Mouse (Mus musculus) kidney, adult 18-20 months (tissue): ENCODE results near the gene Mefv.
"Not testable (repeated sequence)": the region's sequence is repeated elsewhere in the genome, so short reads cannot be mapped to it uniquely, and the experiment has no call there.

Experiments used
- DNase-seq: peaks from one replicate; pipeline ENCODE4 v3.0.0; 2021

The Mefv gene

DNA sequence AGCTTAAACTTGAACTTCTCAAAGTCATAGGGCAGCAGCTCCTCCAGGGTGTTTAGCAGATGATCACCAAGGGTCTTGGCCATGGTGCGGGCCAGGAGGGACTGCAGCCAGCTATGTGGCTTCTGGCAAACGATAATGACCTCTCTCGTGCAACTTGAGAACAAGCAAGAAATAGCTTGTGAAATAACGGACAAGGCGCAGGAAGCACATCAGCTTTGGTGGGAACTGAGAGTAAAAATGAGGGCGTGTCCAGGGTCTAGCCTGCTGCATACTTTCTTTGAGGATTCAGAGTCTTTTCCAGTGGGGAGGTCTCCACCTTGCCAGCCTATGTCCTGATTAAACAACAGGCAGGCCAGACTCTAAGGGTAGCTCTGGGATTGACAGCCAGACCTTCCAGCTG is at the start of gene Mefv:
TSS of gene Mefv (minus strand) at position 118 of the 400 bp plus-strand sequence.
- DNase-seq, result no peak

DNA sequence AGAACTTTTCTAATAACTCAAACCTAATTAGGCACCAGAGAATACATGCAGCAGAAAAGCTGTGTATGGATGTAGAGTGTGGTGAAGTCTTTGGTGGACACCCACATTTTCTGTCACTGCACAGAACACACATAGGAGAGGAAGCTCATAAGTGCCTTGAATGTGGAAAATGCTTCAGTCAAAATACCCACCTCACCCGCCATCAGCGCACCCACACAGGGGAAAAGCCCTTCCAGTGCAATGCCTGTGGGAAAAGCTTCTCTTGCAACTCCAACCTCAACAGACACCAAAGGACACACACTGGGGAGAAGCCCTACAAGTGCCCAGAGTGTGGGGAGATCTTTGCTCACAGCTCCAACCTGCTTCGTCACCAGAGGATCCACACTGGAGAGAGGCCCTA is 31.1 kb upstream of the Mefv start:
- no peak for DNase-seq

- no peak for DNase-seq
Measured at GRCm38 (mm10) chr16:3745656-3746055, 27.8 kb upstream of the Mefv start.

- no peak for DNase-seq
Measured at GRCm38 (mm10) chr16:3744186-3744700, 26.3 kb upstream of the Mefv start.

GRCm38 (mm10) chr16:3743503-3744185 is 25.7 kb upstream of the Mefv start, which contains the start of gene Zfp263:
Gene Zfp263, plus strand, starts transcription at chr16:3744093.
- peak; percentile 93 for DNase-seq

- DNase-seq, result no peak
Measured at GRCm38 (mm10) chr16:3742466-3742865, 24.6 kb upstream of the Mefv start.

DNA sequence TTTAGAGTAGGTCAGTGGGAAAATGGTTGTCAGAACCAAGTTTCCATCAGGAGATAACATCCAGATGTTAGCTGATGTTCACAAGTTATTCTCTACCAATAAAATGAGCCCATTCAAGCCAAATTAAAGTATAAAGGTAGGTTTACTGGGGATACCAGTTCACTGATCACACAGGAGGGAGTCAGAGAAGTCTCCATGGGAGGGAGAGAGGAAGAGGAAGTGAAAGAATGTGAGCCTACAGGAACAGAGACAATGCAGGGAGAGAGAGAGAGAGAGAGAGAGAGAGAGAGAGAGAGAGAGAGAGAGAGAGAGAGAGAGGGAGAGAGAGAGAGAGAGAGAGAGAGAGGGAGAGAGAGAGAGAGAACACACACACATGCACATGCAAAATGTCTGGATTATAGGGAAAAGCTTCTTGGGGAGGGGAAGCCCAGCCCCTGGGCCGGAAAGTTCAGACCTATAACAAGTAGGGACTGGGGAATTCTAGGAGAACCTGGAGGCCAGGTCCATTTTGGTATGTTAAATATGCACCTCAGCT is 15.4 kb upstream of the Mefv start:
- no peak for DNase-seq

GRCm38 (mm10) chr16:3732612-3733011 is 14.7 kb upstream of the Mefv start:
- no peak for DNase-seq

GRCm38 (mm10) chr16:3727980-3728720 is 10.3 kb upstream of the Mefv start:
- no peak for DNase-seq

DNA sequence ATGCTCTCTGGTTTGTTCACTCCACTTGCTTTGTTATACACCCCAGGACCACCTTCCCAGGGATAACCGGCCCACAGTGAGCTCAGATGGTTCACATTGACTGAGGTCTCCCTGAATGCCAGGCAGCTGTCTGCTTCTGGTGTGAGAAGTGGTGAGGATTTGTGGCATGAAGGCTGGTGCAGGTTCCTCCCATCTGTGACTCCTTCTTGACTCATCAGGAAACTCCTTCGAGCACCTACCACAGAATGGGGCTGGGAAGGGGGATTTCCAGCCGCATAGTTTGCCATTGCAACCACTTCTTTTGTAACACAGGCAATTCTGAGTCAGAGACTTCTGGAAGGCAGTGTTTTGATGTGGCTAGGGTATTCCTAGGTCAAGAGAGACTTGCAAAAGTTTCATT is 5.3 kb upstream of the Mefv start:
- DNase-seq, result no peak

DNA sequence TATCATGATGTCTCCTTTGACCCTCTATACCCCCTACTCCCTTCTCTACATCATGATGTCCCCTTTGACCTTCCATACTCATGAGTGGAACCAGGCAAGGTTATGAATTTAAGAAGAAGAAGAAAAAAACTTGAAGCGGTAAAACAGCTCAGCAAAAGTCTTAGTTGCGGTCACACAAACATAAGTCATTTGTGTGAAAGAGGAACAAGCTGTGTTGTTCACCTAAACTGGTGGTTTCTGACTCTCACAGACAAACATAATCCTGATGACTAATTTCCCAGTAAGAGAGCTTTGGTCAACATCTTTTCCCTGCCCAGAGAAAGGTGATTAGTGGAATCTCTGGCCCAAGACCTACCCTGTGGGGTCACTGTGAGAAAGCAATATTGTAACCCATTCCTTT is 3.2 kb downstream of the Mefv start:
- DNase-seq, result no peak

GRCm38 (mm10) chr16:3706680-3707079 is 11.2 kb downstream of the Mefv start:
- no peak for DNase-seq

GRCm38 (mm10) chr16:3700893-3701292 is 17.0 kb downstream of the Mefv start:
- no peak for DNase-seq

- DNase-seq, result no peak
Measured at GRCm38 (mm10) chr16:3699281-3699680, 18.6 kb downstream of the Mefv start.

DNA sequence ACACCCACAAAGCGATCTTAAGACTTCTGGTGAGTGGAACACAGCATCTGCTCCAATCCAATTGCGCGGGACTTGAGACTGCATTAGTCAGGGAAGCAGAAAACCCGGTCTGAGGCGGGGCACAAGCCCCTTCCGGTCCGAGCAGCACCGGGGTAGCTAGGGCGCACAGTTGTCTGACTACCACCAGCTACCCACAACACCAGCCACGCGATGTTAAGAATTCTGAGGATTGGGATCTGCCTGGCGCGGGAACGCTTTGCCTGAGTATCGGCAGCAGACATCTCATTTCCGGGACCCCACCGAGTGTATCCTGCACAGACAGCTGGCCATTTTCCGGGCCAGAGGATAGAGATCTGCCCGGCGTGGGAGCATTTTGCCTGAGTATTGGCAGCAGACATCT is 28.3 kb downstream of the Mefv start:
- DNase-seq, result not testable (repeated sequence)
